Mouse (Mus musculus) heart, embryonic 10.5 days (tissue): ENCODE results near the gene Tbrg4. TPM values are rescaled to one million over a fixed set of nuclear protein-coding genes. Genes with fewer than 3 reads are reported as not detected.

Experiments used
- DNase-seq: peaks from one replicate; pipeline ENCODE4 v3.0.0-alpha.2; 2017; ENCODE audit warnings: low spot score
- H3K27ac ChIP-seq: fragments of 300-500 bp; sonication (generic); 2 replicates; pipeline ENCODE4 v1.5.1; 2016; ENCODE audit warnings: mild to moderate bottlenecking
- H3K27me3 ChIP-seq: fragments of 300-500 bp; sonication (generic); 2 replicates; pipeline ENCODE4 v1.6.1; 2016; ENCODE audit warnings: mild to moderate bottlenecking; ENCODE audit not compliant: poor library complexity, insufficient read depth, severe bottlenecking
- H3K36me3 ChIP-seq: fragments of 300-500 bp; sonication (generic); 2 replicates; pipeline ENCODE4 v1.6.1; 2016; ENCODE audit warnings: mild to moderate bottlenecking, moderate library complexity
- H3K4me1 ChIP-seq: fragments of 300-500 bp; sonication (generic); 2 replicates; pipeline ENCODE4 v1.6.1; 2016; ENCODE audit warnings: mild to moderate bottlenecking
- H3K4me3 ChIP-seq: fragments of 300-500 bp; sonication (generic); 2 replicates; pipeline ENCODE4 v1.5.1; 2016; ENCODE audit warnings: mild to moderate bottlenecking, moderate library complexity
- H3K9me3 ChIP-seq: fragments of 300-500 bp; sonication (generic); 2 replicates; pipeline ENCODE4 v1.6.1; 2016; ENCODE audit warnings: mild to moderate bottlenecking, moderate library complexity
- WGBS: fragments of 180-500 bp; shearing (Covaris S2); methylation state at CpG from one replicate; pipeline ENCODE4 v1.1.7; 2016; 5-methylcytosine and 5-hydroxymethylcytosine counted together
- polyA plus RNA-seq: library from polyadenylated mRNA; unstranded; fragments of >200 nt; fragmentation: Nextera tagmentation; extraction: Ambion mirVana; gene quantifications from 2 replicates; pipeline ENCODE4 v1.2.1, GENCODE M21; 2016

The Tbrg4 gene
- polyA plus RNA-seq, 1 experiment from 2014 or later, result 72.1 TPM

GRCm38 (mm10) chr11:6647831-6648724 lies 22.2 kb upstream of the Tbrg4 start:
- Histone ChIP-seq H3K27ac (no peak overlapping the region), H3K36me3 (no peaks in the 10 kb centered on the region), H3K27me3 (no peaks in the 10 kb centered on the region), H3K4me1 (no peaks in the 10 kb centered on the region), H3K4me3 (no peak overlapping the region), H3K9me3 (no peaks in the 10 kb centered on the region)
- WGBS, result 56% methylated on average over 9 of the region's 9 CpGs
- DNase-seq, result no peak

GRCm38 (mm10) chr11:6644566-6644965 lies 18.7 kb upstream of the Tbrg4 start:
- no peaks in the 10 kb centered on the region for H3K9me3 ChIP-seq
- H3K27ac ChIP-seq, result no peak overlapping the region
- DNase-seq, result no peak
- no peaks in the 10 kb centered on the region for H3K36me3 ChIP-seq
- no peak overlapping the region for H3K4me3 ChIP-seq
- 73% methylated on average over 6 of the region's 6 CpGs for WGBS
- H3K4me1 ChIP-seq, result no peaks in the 10 kb centered on the region
- no peaks in the 10 kb centered on the region for H3K27me3 ChIP-seq

- Histone ChIP-seq H3K9me3 (no peaks in the 10 kb centered on the region), H3K27ac (no peak overlapping the region), H3K36me3 (no peaks in the 10 kb centered on the region), H3K27me3 (0 out of 2 replicates have a peak, but pooled peaks cover 5% of the 10 kb centered on the region), H3K4me1 (no peaks in the 10 kb centered on the region), H3K4me3 (no peak overlapping the region)
- WGBS, result 76% methylated on average over 6 of the region's 6 CpGs
- DNase-seq, result no peak
Measured at GRCm38 (mm10) chr11:6639072-6639471, 13.2 kb upstream of the Tbrg4 start.

- Histone ChIP-seq H3K9me3 (no peaks in the 10 kb centered on the region), H3K4me3 (no peak within 1 kb of the TSS), H3K27me3 (0 out of 2 replicates have a peak, but pooled peaks cover 5% of the 10 kb centered on the region), H3K27ac (no peak within 1 kb of the TSS), H3K4me1 (no peaks in the 10 kb centered on the region), H3K36me3 (no peaks in the 10 kb centered on the region)
- WGBS, result 82% methylated on average over 4 of the region's 4 CpGs
- DNase-seq, result no peak
Measured at GRCm38 (mm10) chr11:6638537-6638936, 12.7 kb upstream of the Tbrg4 start, which contains the start of gene Wap. TSS of gene Wap (minus strand) at chr11:6638637.

GRCm38 (mm10) chr11:6636150-6636549 lies 10.3 kb upstream of the Tbrg4 start:
- WGBS, result 62% methylated on average over 8 of the region's 8 CpGs
- Histone ChIP-seq H3K4me1 (no peaks in the 10 kb centered on the region), H3K27me3 (0 out of 2 replicates have a peak, but pooled peaks cover 5% of the 10 kb centered on the region), H3K9me3 (no peaks in the 10 kb centered on the region), H3K4me3 (no peak overlapping the region), H3K36me3 (no peaks in the 10 kb centered on the region), H3K27ac (no peak overlapping the region)
- DNase-seq, result no peak

GRCm38 (mm10) chr11:6629655-6630054 lies 3.8 kb upstream of the Tbrg4 start:
- H3K4me3 ChIP-seq, result no peak overlapping the region
- peaks cover under 1% of the 10 kb centered on the region; the same call in 1 of the 2 replicates for H3K36me3 ChIP-seq
- H3K27me3 ChIP-seq, result no peaks in the 10 kb centered on the region
- no peak for DNase-seq
- no peaks in the 10 kb centered on the region for H3K9me3 ChIP-seq
- H3K27ac ChIP-seq, result no peak overlapping the region
- H3K4me1 ChIP-seq, result peaks cover 5% of the 10 kb centered on the region; the same call in 1 of the 2 replicates

- H3K36me3 ChIP-seq, result peaks cover 11% of the 10 kb centered on the region
- H3K9me3 ChIP-seq, result no peaks in the 10 kb centered on the region
- H3K4me1 ChIP-seq, result peaks cover 15% of the 10 kb centered on the region
- 26% methylated on average over 4 of the region's 4 CpGs for WGBS
- no peak overlapping the region for H3K27ac ChIP-seq
- no peak overlapping the region for H3K4me3 ChIP-seq
- no peaks in the 10 kb centered on the region for H3K27me3 ChIP-seq
- DNase-seq, result no peak
Measured at GRCm38 (mm10) chr11:6628568-6628967, 2.7 kb upstream of the Tbrg4 start.

- WGBS, result 81% methylated on average over 4 of the region's 4 CpGs
- Histone ChIP-seq H3K9me3 (no peaks in the 10 kb centered on the region), H3K36me3 (peaks cover 20% of the 10 kb centered on the region), H3K27me3 (no peaks in the 10 kb centered on the region), H3K27ac (no peak overlapping the region), H3K4me3 (no peak overlapping the region), H3K4me1 (peaks cover 22% of the 10 kb centered on the region)
- no peak for DNase-seq
Measured at GRCm38 (mm10) chr11:6627731-6628130, 1.9 kb upstream of the Tbrg4 start.

GRCm38 (mm10) chr11:6626388-6626772 lies 513 bp upstream of the Tbrg4 start:
- DNase-seq, result no peak
- H3K4me1 ChIP-seq, result peaks cover 22% of the 10 kb centered on the region
- H3K27me3 ChIP-seq, result no peaks in the 10 kb centered on the region
- H3K36me3 ChIP-seq, result peaks cover 33% of the 10 kb centered on the region
- H3K4me3 ChIP-seq, result peak overlapping the region; percentile 91
- 13% methylated on average over 16 of the region's 16 CpGs for WGBS
- H3K27ac ChIP-seq, result peak overlapping the region; percentile 97
- no peaks in the 10 kb centered on the region for H3K9me3 ChIP-seq

- 62% methylated on average over 14 of the region's 14 CpGs for WGBS
- Histone ChIP-seq H3K27me3 (no peaks in the 10 kb centered on the region), H3K27ac (peak overlapping the region; percentile 97), H3K4me1 (peaks cover 22% of the 10 kb centered on the region), H3K4me3 (peak overlapping the region; percentile 91), H3K9me3 (no peaks in the 10 kb centered on the region), H3K36me3 (peaks cover 49% of the 10 kb centered on the region)
- DNase-seq, result no peak
Measured at GRCm38 (mm10) chr11:6624619-6625382, 1.1 kb downstream of the Tbrg4 start.

GRCm38 (mm10) chr11:6623704-6624103 lies 2.2 kb downstream of the Tbrg4 start:
- Histone ChIP-seq H3K27ac (no peak overlapping the region), H3K9me3 (no peaks in the 10 kb centered on the region), H3K27me3 (no peaks in the 10 kb centered on the region), H3K36me3 (peaks cover 60% of the 10 kb centered on the region), H3K4me1 (peaks cover 22% of the 10 kb centered on the region), H3K4me3 (peak overlapping the region; percentile 17; the same call in 1 of the 2 replicates)
- 89% methylated on average over 10 of the region's 10 CpGs for WGBS
- DNase-seq, result no peak

GRCm38 (mm10) chr11:6615250-6616205 lies 10.3 kb downstream of the Tbrg4 start:
- 90% methylated on average over 12 of the region's 12 CpGs for WGBS
- no peaks in the 10 kb centered on the region for H3K27me3 ChIP-seq
- H3K27ac ChIP-seq, result no peak overlapping the region
- no peaks in the 10 kb centered on the region for H3K4me1 ChIP-seq
- H3K9me3 ChIP-seq, result no peaks in the 10 kb centered on the region
- no peak for DNase-seq
- H3K4me3 ChIP-seq, result no peak overlapping the region
- H3K36me3 ChIP-seq, result peaks cover 92% of the 10 kb centered on the region
